Mouse (Mus musculus) limb, embryonic 11.5 days (tissue): Measurements from ENCODE around the gene Rai14. TPM values are rescaled to one million over a fixed set of nuclear protein-coding genes. Genes with fewer than 3 reads are reported as not detected.

Experiments used
- ATAC-seq: fragments of 200-750 bp; cut with Nextera tagmentation; 2 replicates; pipeline ENCODE4 v1.8.0; 2017; ENCODE audit warnings: low read depth; ENCODE audit not compliant: insufficient number of reproducible peaks, low FRiP score, low TSS enrichment
- DNase-seq: peaks from one replicate; pipeline ENCODE4 v3.0.0-alpha.2; 2015; ENCODE audit warnings: low spot score
- H3K27ac ChIP-seq: fragments of 300-500 bp; sonication (generic); replicated peaks from 2 replicates; pipeline ENCODE4 v1.5.1; 2014; ENCODE audit warnings: low read depth, mild to moderate bottlenecking, low read length
- H3K27me3 ChIP-seq: fragments of 300-500 bp; sonication (generic); 2 replicates; pipeline ENCODE4 v1.6.1; 2014; ENCODE audit warnings: mild to moderate bottlenecking, low read length, mixed read lengths; ENCODE audit not compliant: control insufficient read depth, insufficient read depth
- H3K36me3 ChIP-seq: fragments of 300-500 bp; sonication (generic); 2 replicates; pipeline ENCODE4 v1.6.1; 2014; ENCODE audit warnings: mild to moderate bottlenecking, low read length, moderate library complexity, mixed read lengths; ENCODE audit not compliant: control insufficient read depth, insufficient read depth
- H3K4me1 ChIP-seq: fragments of 300-500 bp; sonication (generic); 2 replicates; pipeline ENCODE4 v1.6.1; 2014; ENCODE audit warnings: low read length, mixed read lengths; ENCODE audit not compliant: control insufficient read depth, insufficient read depth
- H3K4me2 ChIP-seq: fragments of 300-500 bp; sonication (generic); 2 replicates; pipeline ENCODE4 v1.6.1; 2014; ENCODE audit warnings: low read depth, mild to moderate bottlenecking, moderate library complexity; ENCODE audit not compliant: severe bottlenecking
- H3K4me3 ChIP-seq: fragments of 300-500 bp; sonication (generic); 2 replicates; pipeline ENCODE4 v1.5.1; 2014; ENCODE audit warnings: low read depth, low read length
- H3K9ac ChIP-seq: fragments of 300-500 bp; sonication (generic); 2 replicates; pipeline ENCODE4 v1.6.1; 2014; ENCODE audit warnings: mild to moderate bottlenecking, low read length
- H3K9me3 ChIP-seq: fragments of 300-500 bp; sonication (generic); 2 replicates; pipeline ENCODE4 v1.6.1; 2016; ENCODE audit warnings: low read length; ENCODE audit not compliant: control insufficient read depth
- WGBS: fragments of 180-500 bp; shearing (Covaris S2); extraction: QIAGEN DNeasy Blood & Tissue Kit; methylation state at CpG from one replicate; pipeline ENCODE4 v1.1.7; 2014; 5-methylcytosine and 5-hydroxymethylcytosine counted together
- polyA plus RNA-seq: library from polyadenylated mRNA; unstranded; fragments of >200 nt; fragmentation: Nextera tagmentation; extraction: Ambion mirVana; gene quantifications from 2 replicates; pipeline ENCODE4 v1.2.1, GENCODE M21; 2014

Gene Rai14
- polyA plus RNA-seq, 1 experiment from 2014 or later, result 70.8 TPM

DNA sequence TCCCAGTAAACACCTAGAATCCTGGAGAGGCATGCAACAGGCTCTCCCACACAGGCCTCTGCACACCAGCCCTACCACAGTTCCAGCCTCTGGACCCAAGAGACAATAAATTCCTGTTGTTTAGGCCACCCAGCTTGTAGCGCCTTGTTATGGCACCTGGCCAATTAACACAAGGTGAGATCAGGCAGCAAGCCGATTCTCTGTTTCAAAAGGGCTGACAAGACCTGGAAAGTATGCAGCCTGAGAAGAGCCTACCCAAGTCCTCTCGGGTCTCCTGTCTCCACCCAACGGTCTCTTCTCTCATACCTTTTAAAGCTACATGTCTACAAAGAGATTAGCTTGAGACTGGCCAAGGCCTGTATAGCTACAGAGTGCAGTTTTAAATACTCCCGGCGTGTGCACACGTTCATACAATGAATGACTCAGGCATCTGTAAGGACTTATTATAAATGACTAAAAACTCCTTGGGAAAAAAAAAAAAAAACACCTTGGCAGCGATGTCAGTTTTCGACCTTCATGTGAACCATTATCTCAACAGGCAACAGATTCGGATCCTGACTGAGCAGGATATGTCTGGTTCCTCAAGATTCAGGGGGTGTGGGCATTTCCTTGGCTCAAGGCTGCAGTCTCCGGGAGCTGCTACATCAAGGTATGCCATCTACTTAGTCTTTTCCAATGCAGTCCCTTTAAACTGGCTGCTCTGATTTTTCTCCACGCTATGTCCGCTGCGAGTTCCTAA lies 28.6 kb downstream of the Rai14 start:
- Histone ChIP-seq H3K4me1 (peaks cover 17% of the 10 kb centered on the region), H3K36me3 (no peaks in the 10 kb centered on the region), H3K27me3 (no peaks in the 10 kb centered on the region), H3K9ac (no peak overlapping the region), H3K4me2 (no peak overlapping the region), H3K27ac (no peak overlapping the region), H3K4me3 (no peak overlapping the region), H3K9me3 (no peaks in the 10 kb centered on the region)
- ATAC-seq (no peak), DNase-seq (peak; percentile 48)
- 81% methylated on average over 14 of the region's 14 CpGs for WGBS

DNA sequence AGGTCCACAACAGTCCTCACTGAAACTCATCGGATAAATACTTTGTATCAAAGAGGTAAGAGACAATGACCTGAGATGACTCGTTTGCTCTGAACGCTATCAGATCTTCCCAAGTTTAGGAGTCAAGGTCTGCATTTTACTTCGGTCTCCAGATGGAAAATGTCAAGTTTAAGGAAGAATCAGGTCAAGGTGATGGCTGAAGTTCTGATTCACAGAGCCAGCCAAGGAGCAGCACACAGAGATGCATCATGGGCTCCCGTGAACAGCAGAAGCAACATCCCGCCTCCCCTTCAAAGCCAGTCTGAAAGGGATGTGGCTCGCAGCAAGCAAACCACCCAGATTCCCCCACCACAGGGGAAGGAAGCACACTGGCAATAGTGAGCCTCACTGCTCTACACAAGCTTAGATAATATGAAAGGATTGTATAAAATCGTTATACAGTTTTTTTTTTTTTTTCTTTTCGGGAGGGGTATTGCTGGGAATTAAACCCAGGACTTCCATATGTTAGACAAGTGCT lies 30.7 kb downstream of the Rai14 start:
- no peak overlapping the region for H3K4me2 ChIP-seq
- no peaks in the 10 kb centered on the region for H3K27me3 ChIP-seq
- WGBS, result 90% methylated on average over 9 of the region's 9 CpGs
- no peak overlapping the region for H3K9ac ChIP-seq
- ATAC-seq (no peak), DNase-seq (no peak)
- no peaks in the 10 kb centered on the region for H3K9me3 ChIP-seq
- H3K27ac ChIP-seq, result no peak overlapping the region
- no peak overlapping the region for H3K4me3 ChIP-seq
- peaks cover 15% of the 10 kb centered on the region; the same call in 1 of the 2 replicates for H3K4me1 ChIP-seq
- no peaks in the 10 kb centered on the region for H3K36me3 ChIP-seq

DNA sequence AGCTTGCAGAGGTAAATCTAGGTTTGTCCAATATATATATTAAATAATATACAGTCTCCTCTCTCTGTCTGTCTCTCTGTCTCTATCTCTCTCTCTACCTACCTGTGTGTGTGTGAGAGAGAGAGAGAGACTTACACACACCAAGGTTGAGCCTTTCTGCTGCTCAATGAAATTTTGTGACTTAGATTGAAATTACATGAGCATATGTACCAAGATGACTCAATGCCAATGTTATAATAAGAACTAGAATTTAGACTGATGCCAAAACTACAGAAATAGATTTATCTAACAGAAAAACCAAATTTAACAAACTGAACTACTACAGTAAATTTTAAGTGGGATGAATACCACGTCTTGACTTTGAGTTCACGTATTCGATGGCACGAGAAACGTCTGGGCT lies 33.9 kb downstream of the Rai14 start:
- ATAC-seq (no peak), DNase-seq (no peak)
- H3K4me1 ChIP-seq, result peaks cover 10% of the 10 kb centered on the region; the same call in 1 of the 2 replicates
- no peak overlapping the region for H3K4me2 ChIP-seq
- no peaks in the 10 kb centered on the region for H3K9me3 ChIP-seq
- no peak overlapping the region for H3K4me3 ChIP-seq
- H3K27me3 ChIP-seq, result no peaks in the 10 kb centered on the region
- H3K36me3 ChIP-seq, result no peaks in the 10 kb centered on the region
- H3K9ac ChIP-seq, result no peak overlapping the region
- H3K27ac ChIP-seq, result no peak overlapping the region
- 86% methylated on average over 5 of the region's 5 CpGs for WGBS

DNA sequence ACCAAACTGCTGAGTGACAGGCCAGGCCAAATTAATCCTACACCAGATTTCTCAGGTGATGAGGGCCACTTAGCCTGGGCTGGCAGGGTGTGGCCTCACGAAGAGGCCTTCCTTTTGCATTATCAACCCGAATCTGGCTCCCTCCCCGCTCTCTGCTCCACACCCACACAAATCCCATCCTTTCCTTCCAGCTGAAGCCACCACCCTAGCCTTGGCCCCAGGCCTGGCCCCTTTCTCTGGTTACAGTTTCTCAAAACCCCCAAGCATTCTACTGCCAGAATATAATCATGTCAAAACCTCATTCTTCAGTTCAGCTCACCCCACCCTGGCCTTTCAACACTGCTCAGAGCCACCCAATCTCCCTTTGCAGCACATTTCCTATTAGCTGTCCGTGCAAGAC lies 34.9 kb downstream of the Rai14 start:
- Histone ChIP-seq H3K27me3 (no peaks in the 10 kb centered on the region), H3K36me3 (no peaks in the 10 kb centered on the region), H3K27ac (no peak overlapping the region), H3K9me3 (no peaks in the 10 kb centered on the region), H3K4me3 (no peak overlapping the region), H3K4me1 (peaks cover 9% of the 10 kb centered on the region; the same call in 1 of the 2 replicates), H3K9ac (no peak overlapping the region), H3K4me2 (no peak overlapping the region)
- no peak for ATAC-seq
- DNase-seq, result no peak
- WGBS, result 75% methylated on average over 4 of the region's 4 CpGs

DNA sequence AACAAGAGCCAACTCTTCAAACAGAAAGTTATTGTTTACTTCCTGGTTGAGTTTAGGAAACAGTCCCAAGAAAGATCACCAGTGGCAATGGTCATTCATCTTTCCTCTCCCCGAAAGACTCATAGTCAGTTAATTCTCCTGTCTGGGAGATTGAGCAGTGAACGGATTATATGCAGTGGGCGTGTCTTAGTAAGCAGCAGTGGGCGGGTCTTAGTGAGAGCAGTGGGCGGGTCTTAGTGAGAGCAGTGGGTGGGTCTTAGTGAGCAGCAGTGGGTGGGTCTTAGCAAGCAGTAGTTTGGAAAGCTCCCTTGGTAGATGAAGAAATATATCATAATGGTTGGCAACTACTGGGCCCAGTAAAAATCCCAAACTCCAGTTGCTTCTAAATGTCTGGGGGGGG lies 38.6 kb downstream of the Rai14 start:
- DNase-seq (no peak), ATAC-seq (no peak)
- no peak overlapping the region for H3K27ac ChIP-seq
- H3K4me1 ChIP-seq, result peaks cover 11% of the 10 kb centered on the region; the same call in 1 of the 2 replicates
- H3K4me3 ChIP-seq, result no peak overlapping the region
- no peak overlapping the region for H3K4me2 ChIP-seq
- 81% methylated on average over 5 of the region's 5 CpGs for WGBS
- H3K36me3 ChIP-seq, result no peaks in the 10 kb centered on the region
- H3K9me3 ChIP-seq, result no peaks in the 10 kb centered on the region
- H3K9ac ChIP-seq, result no peak overlapping the region
- H3K27me3 ChIP-seq, result no peaks in the 10 kb centered on the region

DNA sequence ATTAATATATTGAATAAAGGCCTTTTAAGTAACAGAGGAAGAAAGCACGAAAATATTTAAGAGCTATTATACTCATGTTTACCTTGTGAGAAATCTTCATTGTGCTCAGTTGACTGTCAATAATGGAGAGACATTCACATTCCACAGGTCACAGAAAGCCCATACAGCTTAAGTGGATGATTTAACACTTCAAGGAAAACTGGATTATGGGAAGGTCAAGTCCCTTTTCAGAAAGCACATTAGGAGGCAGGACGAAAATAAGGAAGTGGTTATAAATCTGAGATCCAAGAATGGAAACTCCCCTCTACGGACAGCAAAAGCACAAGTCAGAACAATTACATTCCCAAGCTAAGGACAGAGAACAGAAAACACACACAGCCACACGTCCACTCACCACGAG lies 41.5 kb downstream of the Rai14 start:
- Histone ChIP-seq H3K27ac (no peak overlapping the region), H3K4me1 (0 out of 2 replicates have a peak, but pooled peaks cover 3% of the 10 kb centered on the region), H3K9me3 (no peaks in the 10 kb centered on the region), H3K9ac (no peak overlapping the region), H3K27me3 (no peaks in the 10 kb centered on the region), H3K4me2 (no peak overlapping the region), H3K4me3 (no peak overlapping the region), H3K36me3 (no peaks in the 10 kb centered on the region)
- 56% methylated on average over 5 of the region's 5 CpGs for WGBS
- DNase-seq (no peak), ATAC-seq (no peak)

DNA sequence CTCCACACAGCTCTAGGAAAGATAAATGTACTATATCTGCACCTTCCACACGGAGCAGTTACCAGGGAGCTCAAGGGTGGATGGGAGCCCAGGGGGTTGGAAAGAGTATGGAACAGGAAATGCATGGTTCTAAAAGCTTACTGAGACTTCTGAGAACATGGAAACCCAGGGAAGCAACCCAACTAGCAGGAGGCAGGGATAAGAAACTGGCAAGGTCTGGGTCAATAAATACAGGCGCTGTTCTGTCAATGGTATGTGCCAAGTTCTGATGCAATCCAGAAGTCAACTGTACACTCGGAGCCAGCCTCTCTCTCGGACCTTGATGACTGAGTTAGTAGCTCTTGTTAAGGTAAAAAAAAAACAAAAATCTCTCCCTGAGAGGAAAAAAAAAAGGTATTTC lies 42.6 kb downstream of the Rai14 start:
- Histone ChIP-seq H3K4me3 (no peak overlapping the region), H3K9me3 (no peaks in the 10 kb centered on the region), H3K27me3 (no peaks in the 10 kb centered on the region), H3K9ac (no peak overlapping the region), H3K27ac (no peak overlapping the region), H3K4me1 (0 out of 2 replicates have a peak, but pooled peaks cover 2% of the 10 kb centered on the region), H3K36me3 (no peaks in the 10 kb centered on the region), H3K4me2 (no peak overlapping the region)
- 83% methylated on average over 4 of the region's 4 CpGs for WGBS
- ATAC-seq (no peak), DNase-seq (no peak)

DNA sequence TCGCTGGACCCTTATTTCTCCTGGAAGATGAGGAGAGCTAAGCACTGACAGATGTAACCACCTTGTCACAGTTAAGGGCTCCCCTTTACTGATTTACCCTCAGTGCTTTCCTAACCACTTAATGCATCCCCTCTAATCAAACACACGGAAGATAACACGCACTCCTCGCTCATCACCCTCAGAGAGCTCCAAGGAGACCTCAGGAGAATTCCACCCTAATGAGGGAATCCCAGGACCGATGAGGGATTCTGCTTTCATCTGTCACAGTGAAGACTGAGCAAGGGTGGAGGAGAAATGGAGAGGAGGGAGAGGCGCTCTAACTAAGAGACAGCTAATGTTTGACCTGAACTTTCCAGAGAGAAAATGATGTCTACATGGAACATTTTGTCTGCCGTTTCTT lies 44.3 kb downstream of the Rai14 start:
- H3K27ac ChIP-seq, result no peak overlapping the region
- H3K4me1 ChIP-seq, result 0 out of 2 replicates have a peak, but pooled peaks cover 2% of the 10 kb centered on the region
- H3K27me3 ChIP-seq, result no peaks in the 10 kb centered on the region
- no peaks in the 10 kb centered on the region for H3K9me3 ChIP-seq
- 70% methylated on average over 7 of the region's 7 CpGs for WGBS
- no peak overlapping the region for H3K4me2 ChIP-seq
- DNase-seq (no peak), ATAC-seq (no peak)
- H3K36me3 ChIP-seq, result no peaks in the 10 kb centered on the region
- H3K4me3 ChIP-seq, result no peak overlapping the region
- no peak overlapping the region for H3K9ac ChIP-seq
